Mouse (Mus musculus): ENCODE measurements around the gene Zbtb12. TPM values are rescaled to one million over a fixed set of nuclear protein-coding genes. Genes with fewer than 3 reads are reported as not detected.

The Zbtb12 gene
- polyA plus RNA-seq, 1 experiment from 2014 or later = 1.2 TPM

GRCm38 (mm10) chr17:34934031-34934430, 54.7 kb downstream of the Zbtb12 start:
- Histone ChIP-seq H3K4me3 (ENCODE audit: low read depth, low read length) (no peak overlapping the region), H3K4me2 (no peak overlapping the region), H3K27ac (ENCODE audit: low read depth) (no peak overlapping the region), H3K27me3 (ENCODE audit: insufficient read depth, low read length) (no peaks in the 10 kb centered on the region), H3K36me3 (ENCODE audit: insufficient read depth) (peaks cover 4% of the 10 kb centered on the region; the same call in 1 of the 2 replicates), H3K9ac (no peak overlapping the region), H3K4me1 (ENCODE audit: insufficient read depth) (0 out of 2 replicates have a peak, but pooled peaks cover 3% of the 10 kb centered on the region), H3K9me3 (ENCODE audit: low read depth, low read length) (no peaks in the 10 kb centered on the region)
- no peak for DNase-seq
- TF ChIP-seq CTCF (IDR thresholded peaks at IDR 0.05; ENCODE audit: low read depth) = no peak
- 71% methylated on average over 24 of the region's 24 CpGs for WGBS
- ATAC-seq (ENCODE audit: insufficient read depth) = no peak

GRCm38 (mm10) chr17:34934830-34935229, 55.5 kb downstream of the Zbtb12 start:
- Histone ChIP-seq H3K9me3 (ENCODE audit: low read depth, low read length) (no peaks in the 10 kb centered on the region), H3K36me3 (ENCODE audit: insufficient read depth) (peaks cover 4% of the 10 kb centered on the region; the same call in 1 of the 2 replicates), H3K9ac (no peak overlapping the region), H3K4me3 (ENCODE audit: low read depth, low read length) (no peak overlapping the region), H3K4me1 (ENCODE audit: insufficient read depth) (0 out of 2 replicates have a peak, but pooled peaks cover 3% of the 10 kb centered on the region), H3K4me2 (no peak overlapping the region), H3K27ac (ENCODE audit: low read depth) (no peak overlapping the region), H3K27me3 (ENCODE audit: insufficient read depth, low read length) (no peaks in the 10 kb centered on the region)
- no peak for TF ChIP-seq CTCF (IDR thresholded peaks at IDR 0.05; ENCODE audit: low read depth)
- ATAC-seq (ENCODE audit: insufficient read depth) = no peak
- WGBS = 45% methylated on average over 8 of the region's 8 CpGs
- peak; percentile 23 for DNase-seq

GRCm38 (mm10) chr17:34937960-34938505, 58.8 kb downstream of the Zbtb12 start:
- Histone ChIP-seq H3K36me3 (ENCODE audit: insufficient read depth) (peaks cover 4% of the 10 kb centered on the region; the same call in 1 of the 2 replicates), H3K9me3 (ENCODE audit: low read depth, low read length) (no peaks in the 10 kb centered on the region), H3K27me3 (ENCODE audit: insufficient read depth, low read length) (no peaks in the 10 kb centered on the region), H3K4me1 (ENCODE audit: insufficient read depth) (0 out of 2 replicates have a peak, but pooled peaks cover 4% of the 10 kb centered on the region), H3K4me3 (ENCODE audit: low read depth, low read length) (no peak overlapping the region), H3K4me2 (no peak overlapping the region), H3K9ac (no peak overlapping the region), H3K27ac (ENCODE audit: low read depth) (no peak overlapping the region)
- no peak for TF ChIP-seq CTCF (IDR thresholded peaks at IDR 0.05; ENCODE audit: low read depth)
- 79% methylated on average over 6 of the region's 6 CpGs for WGBS
- no peak for ATAC-seq (ENCODE audit: insufficient read depth)
- no peak for DNase-seq

- Histone ChIP-seq H3K4me2 (peak overlapping the region; percentile 48), H3K4me3 (ENCODE audit: low read depth, low read length) (peak overlapping the region; percentile 13), H3K27me3 (ENCODE audit: insufficient read depth, low read length) (no peaks in the 10 kb centered on the region), H3K4me1 (ENCODE audit: insufficient read depth) (0 out of 2 replicates have a peak, but pooled peaks cover 4% of the 10 kb centered on the region), H3K27ac (ENCODE audit: low read depth) (peak overlapping the region; percentile 61; the same call in 1 of the 2 replicates), H3K9ac (peak overlapping the region; percentile 36), H3K36me3 (ENCODE audit: insufficient read depth) (no peaks in the 10 kb centered on the region), H3K9me3 (ENCODE audit: low read depth, low read length) (no peaks in the 10 kb centered on the region)
- 6% methylated on average over 15 of the region's 15 CpGs for WGBS
- TF ChIP-seq CTCF (IDR thresholded peaks at IDR 0.05; ENCODE audit: low read depth) = no peak
- peak; percentile 77; the same call in 1 of the 2 replicates for ATAC-seq (ENCODE audit: insufficient read depth)
- DNase-seq = peak; percentile 55
Measured at GRCm38 (mm10) chr17:34941344-34942041, 62.2 kb downstream of the Zbtb12 start.

- no peak overlapping the region for H3K27ac ChIP-seq (ENCODE audit: low read depth)
- TF ChIP-seq CTCF (IDR thresholded peaks at IDR 0.05; ENCODE audit: low read depth) = no peak
- DNase-seq (no peak), ATAC-seq (ENCODE audit: insufficient read depth) (no peak)
- H3K4me3 ChIP-seq (ENCODE audit: low read depth, low read length) = no peak overlapping the region
- 78% methylated on average over 4 of the region's 4 CpGs for WGBS
- no peak overlapping the region for H3K9ac ChIP-seq
- H3K4me2 ChIP-seq = no peak overlapping the region
- no peaks in the 10 kb centered on the region for H3K36me3 ChIP-seq (ENCODE audit: insufficient read depth)
- no peaks in the 10 kb centered on the region for H3K9me3 ChIP-seq (ENCODE audit: low read depth, low read length)
- 0 out of 2 replicates have a peak, but pooled peaks cover 4% of the 10 kb centered on the region for H3K4me1 ChIP-seq (ENCODE audit: insufficient read depth)
- H3K27me3 ChIP-seq (ENCODE audit: insufficient read depth, low read length) = no peaks in the 10 kb centered on the region
Measured at GRCm38 (mm10) chr17:34943128-34943815, 64.0 kb downstream of the Zbtb12 start.

GRCm38 (mm10) chr17:34944362-34944761, 65.1 kb downstream of the Zbtb12 start:
- peak; percentile 25 for DNase-seq
- Histone ChIP-seq H3K4me1 (ENCODE audit: insufficient read depth) (0 out of 2 replicates have a peak, but pooled peaks cover 4% of the 10 kb centered on the region), H3K27ac (ENCODE audit: low read depth) (no peak overlapping the region), H3K36me3 (ENCODE audit: insufficient read depth) (peaks cover under 1% of the 10 kb centered on the region), H3K27me3 (ENCODE audit: insufficient read depth, low read length) (no peaks in the 10 kb centered on the region), H3K4me3 (ENCODE audit: low read depth, low read length) (no peak overlapping the region), H3K9me3 (ENCODE audit: low read depth, low read length) (no peaks in the 10 kb centered on the region), H3K4me2 (no peak overlapping the region), H3K9ac (no peak overlapping the region)
- TF ChIP-seq CTCF (IDR thresholded peaks at IDR 0.05; ENCODE audit: low read depth) = no peak
- ATAC-seq (ENCODE audit: insufficient read depth) = no peak

Small RNA genes lying within 50 kb of the gene (microRNA-seq; reads per million reads assigned to microRNA genes)
- not detected for gene Mir6970 (ENCODE audit: borderline number of aligned reads)
- 2.1 reads per million for gene Mir6971 (ENCODE audit: borderline number of aligned reads)
- gene Mir6972 (ENCODE audit: borderline number of aligned reads) = not detected

Other genes starting within 250 kb of the Zbtb12 start
- gene Prrt1, start 249.9 kb upstream of the Zbtb12 start, polyA plus RNA-seq (2014; fragmentation: Nextera tagmentation; extraction: Ambion mirVana) = 0.14 TPM in 1 of 2 replicates, not detected in the other
- 9.7 and 11.1 TPM in 2 replicates for gene Fkbpl, start 234.7 kb upstream of the Zbtb12 start, polyA plus RNA-seq (2014; fragmentation: Nextera tagmentation; extraction: Ambion mirVana)
- gene Atf6b, start 232.3 kb upstream of the Zbtb12 start, polyA plus RNA-seq (2014; fragmentation: Nextera tagmentation; extraction: Ambion mirVana) = 66.5 and 74.8 TPM in 2 replicates
- 0.38 and 0.45 TPM in 2 replicates for gene Tnxb, start 208.9 kb upstream of the Zbtb12 start, polyA plus RNA-seq (2014; fragmentation: Nextera tagmentation; extraction: Ambion mirVana)
- not detected in 2 replicates for gene C4b, start 135.6 kb upstream of the Zbtb12 start, polyA plus RNA-seq (2014; fragmentation: Nextera tagmentation; extraction: Ambion mirVana)
- not detected in 2 replicates for gene Cyp21a1, start 74.9 kb upstream of the Zbtb12 start, polyA plus RNA-seq (2014; fragmentation: Nextera tagmentation; extraction: Ambion mirVana)
- 22.2 and 25.0 TPM in 2 replicates for gene Stk19, start 42.5 kb upstream of the Zbtb12 start, polyA plus RNA-seq (2014; fragmentation: Nextera tagmentation; extraction: Ambion mirVana)
- 56.0 and 71.5 TPM in 2 replicates for gene Dxo, start 42.5 kb upstream of the Zbtb12 start, polyA plus RNA-seq (2014; fragmentation: Nextera tagmentation; extraction: Ambion mirVana)
- 44.6 and 50.3 TPM in 2 replicates for gene Skiv2l, start 29.3 kb upstream of the Zbtb12 start, polyA plus RNA-seq (2014; fragmentation: Nextera tagmentation; extraction: Ambion mirVana)
- 110 and 115 TPM in 2 replicates for gene Nelfe, start 29.1 kb upstream of the Zbtb12 start, polyA plus RNA-seq (2014; fragmentation: Nextera tagmentation; extraction: Ambion mirVana)
- 1.8 and 2.5 TPM in 2 replicates for gene Cfb, start 17.0 kb upstream of the Zbtb12 start, polyA plus RNA-seq (2014; fragmentation: Nextera tagmentation; extraction: Ambion mirVana)
- not detected in 2 replicates for gene Gm20547, start 2.6 kb downstream of the Zbtb12 start, polyA plus RNA-seq (2014; fragmentation: Nextera tagmentation; extraction: Ambion mirVana)
- gene C2, start 18.8 kb downstream of the Zbtb12 start, polyA plus RNA-seq (2014; fragmentation: Nextera tagmentation; extraction: Ambion mirVana) = 1.3 and 1.4 TPM in 2 replicates
- gene Ehmt2, start 19.0 kb downstream of the Zbtb12 start, polyA plus RNA-seq (2014; fragmentation: Nextera tagmentation; extraction: Ambion mirVana) = 64.1 and 71.0 TPM in 2 replicates
- 0.42 and 0.55 TPM in 2 replicates for gene Slc44a4, start 35.0 kb downstream of the Zbtb12 start, polyA plus RNA-seq (2014; fragmentation: Nextera tagmentation; extraction: Ambion mirVana)
- gene Neu1, start 51.8 kb downstream of the Zbtb12 start, polyA plus RNA-seq (2014; fragmentation: Nextera tagmentation; extraction: Ambion mirVana) = 10.6 and 11.6 TPM in 2 replicates
- 0.16 and 0.35 TPM in 2 replicates for gene Hspa1b, start 79.8 kb downstream of the Zbtb12 start, polyA plus RNA-seq (2014; fragmentation: Nextera tagmentation; extraction: Ambion mirVana)
- gene Gm20481, start 90.4 kb downstream of the Zbtb12 start, polyA plus RNA-seq (2014; fragmentation: Nextera tagmentation; extraction: Ambion mirVana) = 1.3 TPM in 1 of 2 replicates, not detected in the other
- 2.0 and 2.1 TPM in 2 replicates for gene Hspa1a, start 92.7 kb downstream of the Zbtb12 start, polyA plus RNA-seq (2014; fragmentation: Nextera tagmentation; extraction: Ambion mirVana)
- gene Hspa1l, start 93.2 kb downstream of the Zbtb12 start, polyA plus RNA-seq (2014; fragmentation: Nextera tagmentation; extraction: Ambion mirVana) = 0.83 and 1.1 TPM in 2 replicates
- gene Lsm2, start 102.4 kb downstream of the Zbtb12 start, polyA plus RNA-seq (2014; fragmentation: Nextera tagmentation; extraction: Ambion mirVana) = 241 and 265 TPM in 2 replicates
- 135 and 161 TPM in 2 replicates for gene Vars, start 121.5 kb downstream of the Zbtb12 start, polyA plus RNA-seq (2014; fragmentation: Nextera tagmentation; extraction: Ambion mirVana)
- gene Vwa7, start 137.1 kb downstream of the Zbtb12 start, polyA plus RNA-seq (2014; fragmentation: Nextera tagmentation; extraction: Ambion mirVana) = 0.11 and 0.47 TPM in 2 replicates
- 16.1 and 17.2 TPM in 2 replicates for gene Sapcd1, start 148.5 kb downstream of the Zbtb12 start, polyA plus RNA-seq (2014; fragmentation: Nextera tagmentation; extraction: Ambion mirVana)
- gene Msh5, start 167.3 kb downstream of the Zbtb12 start, polyA plus RNA-seq (2014; fragmentation: Nextera tagmentation; extraction: Ambion mirVana) = 4.2 and 4.6 TPM in 2 replicates
- gene Clic1, start 170.5 kb downstream of the Zbtb12 start, polyA plus RNA-seq (2014; fragmentation: Nextera tagmentation; extraction: Ambion mirVana) = 67.1 and 73.6 TPM in 2 replicates
- 319 and 338 TPM in 2 replicates for gene Ddah2, start 179.6 kb downstream of the Zbtb12 start, polyA plus RNA-seq (2014; fragmentation: Nextera tagmentation; extraction: Ambion mirVana)
- 0.38 TPM in 1 of 2 replicates, not detected in the other for gene Ly6g6c, start 185.9 kb downstream of the Zbtb12 start, polyA plus RNA-seq (2014; fragmentation: Nextera tagmentation; extraction: Ambion mirVana)
- gene Mpig6b, start 186.7 kb downstream of the Zbtb12 start, polyA plus RNA-seq (2014; fragmentation: Nextera tagmentation; extraction: Ambion mirVana) = 0.95 and 1.4 TPM in 2 replicates
- gene Ly6g6e, start 197.4 kb downstream of the Zbtb12 start, polyA plus RNA-seq (2014; fragmentation: Nextera tagmentation; extraction: Ambion mirVana) = 0.39 and 0.43 TPM in 2 replicates
- gene Ly6g6d, start 198.6 kb downstream of the Zbtb12 start, polyA plus RNA-seq (2014; fragmentation: Nextera tagmentation; extraction: Ambion mirVana) = 2.7 and 4.0 TPM in 2 replicates
- gene Ly6g6f, start 206.1 kb downstream of the Zbtb12 start, polyA plus RNA-seq (2014; fragmentation: Nextera tagmentation; extraction: Ambion mirVana) = 0.49 and 0.96 TPM in 2 replicates
- gene Abhd16a, start 209.8 kb downstream of the Zbtb12 start, polyA plus RNA-seq (2014; fragmentation: Nextera tagmentation; extraction: Ambion mirVana) = 79.7 and 80.9 TPM in 2 replicates
- gene Ly6g5c, start 228.8 kb downstream of the Zbtb12 start, polyA plus RNA-seq (2014; fragmentation: Nextera tagmentation; extraction: Ambion mirVana) = not detected in 2 replicates
- 1.1 TPM in 2 replicates for gene Ly6g5b, start 235.9 kb downstream of the Zbtb12 start, polyA plus RNA-seq (2014; fragmentation: Nextera tagmentation; extraction: Ambion mirVana)
- 18.3 and 19.0 TPM in 2 replicates for gene Gpank1, start 242.0 kb downstream of the Zbtb12 start, polyA plus RNA-seq (2014; fragmentation: Nextera tagmentation; extraction: Ambion mirVana)
- 288 and 291 TPM in 2 replicates for gene Csnk2b, start 242.6 kb downstream of the Zbtb12 start, polyA plus RNA-seq (2014; fragmentation: Nextera tagmentation; extraction: Ambion mirVana)
- 6.8 and 7.6 TPM in 2 replicates for gene D17H6S53E, start 246.9 kb downstream of the Zbtb12 start, polyA plus RNA-seq (2014; fragmentation: Nextera tagmentation; extraction: Ambion mirVana)